Mouse (Mus musculus) brain, embryonic 14.5 days (tissue): ENCODE measurements at regions not wholly inside any gene's neighbourhood (a gene's known extent, or its start where the extent isn't known, plus 50 kb on each side); places are given as distances from the start of the nearest gene placed in this dataset.

ENCODE experiments used
- CTCF ChIP-seq: fragments of 200-500 bp; IDR thresholded peaks from 2 replicates; pipeline ENCODE4 v1.5.1; 2012; ENCODE audit warnings: inconsistent platforms, mild to moderate bottlenecking, moderate library complexity, borderline replicate concordance; ENCODE audit not compliant: insufficient read depth, insufficient read length; ENCODE audit errors: extremely low read depth
- POLR2A ChIP-seq: fragments of 200-500 bp; IDR thresholded peaks from 2 replicates; pipeline ENCODE4 v1.6.1; 2012; ENCODE audit warnings: mild to moderate bottlenecking, inconsistent platforms, borderline replicate concordance; ENCODE audit not compliant: poor library complexity, insufficient read depth, insufficient read length, severe bottlenecking; ENCODE audit errors: extremely low read depth

GRCm38 (mm10) chr14:17408343-17408742, 251.7 kb upstream of the Thrb start:
- no peak for TF ChIP-seq CTCF
- no peak for TF ChIP-seq POLR2A
